Mouse (Mus musculus): ENCODE data around the gene Ndufaf8. TPM values are rescaled to one million over a fixed set of nuclear protein-coding genes. Genes with fewer than 3 reads are reported as not detected.

Gene Ndufaf8
- polyA plus RNA-seq, 1 experiment from 2014 or later = 52.1 TPM

- 29% methylated on average over 10 of the region's 10 CpGs for WGBS (ENCODE audit: insufficient replicate concordance)
- H3K36me3 ChIP-seq = 0 out of 2 replicates have a peak, but pooled peaks cover 5% of the 10 kb centered on the region
- H3K9ac ChIP-seq = no peak overlapping the region
- no peak overlapping the region for H3K27ac ChIP-seq
- no peaks in the 10 kb centered on the region for H3K4me1 ChIP-seq (replicated peaks)
- DNase-seq (peak; percentile 27), ATAC-seq (ENCODE audit: low read depth) (peak; percentile 38)
- peak overlapping the region; percentile 5; the same call in 1 of the 2 replicates for H3K4me2 ChIP-seq
- H3K4me3 ChIP-seq (replicated peaks) = no peak overlapping the region
- H3K9me3 ChIP-seq (replicated peaks) = no peaks in the 10 kb centered on the region
- no peaks in the 10 kb centered on the region for H3K27me3 ChIP-seq
Observed at GRCm38 (mm10) chr11:120065291-120065690, 33.4 kb upstream of the Ndufaf8 start.

GRCm38 (mm10) chr11:120067834-120068233 is 30.9 kb upstream of the Ndufaf8 start:
- WGBS (ENCODE audit: insufficient replicate concordance) = 81% methylated on average over 17 of the region's 17 CpGs
- DNase-seq = no peak
- no peaks in the 10 kb centered on the region for H3K27me3 ChIP-seq
- H3K4me1 ChIP-seq (replicated peaks) = no peaks in the 10 kb centered on the region
- H3K4me3 ChIP-seq (replicated peaks) = no peak overlapping the region
- no peak for ATAC-seq (ENCODE audit: low read depth)
- H3K9me3 ChIP-seq (replicated peaks) = no peaks in the 10 kb centered on the region
- H3K36me3 ChIP-seq = peaks cover 19% of the 10 kb centered on the region
- no peak overlapping the region for H3K9ac ChIP-seq
- H3K27ac ChIP-seq = no peak overlapping the region
- H3K4me2 ChIP-seq = no peak overlapping the region

DNA sequence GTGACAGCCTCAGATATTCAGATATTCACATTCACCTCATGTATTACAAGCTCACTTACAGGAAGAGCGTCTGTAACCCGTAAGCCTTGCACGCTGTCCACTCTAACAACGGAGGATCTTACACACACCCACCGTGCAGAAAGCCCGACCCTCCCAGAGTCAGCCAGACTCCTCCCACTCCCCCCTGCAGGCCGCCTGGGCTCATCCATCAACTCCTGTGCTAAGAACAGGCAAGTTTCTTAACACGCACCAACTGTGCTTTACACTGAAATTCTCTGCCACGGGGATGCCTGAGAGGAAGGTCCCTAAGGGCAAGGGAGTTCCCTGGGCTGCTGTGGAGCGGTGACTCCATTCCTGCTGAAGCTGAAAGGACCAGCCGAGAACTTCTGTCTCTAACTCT is 29.5 kb upstream of the Ndufaf8 start:
- no peak overlapping the region for H3K27ac ChIP-seq
- H3K4me1 ChIP-seq (replicated peaks) = no peaks in the 10 kb centered on the region
- DNase-seq = no peak
- no peak for ATAC-seq (ENCODE audit: low read depth)
- 67% methylated on average over 11 of the region's 11 CpGs for WGBS (ENCODE audit: insufficient replicate concordance)
- no peaks in the 10 kb centered on the region for H3K9me3 ChIP-seq (replicated peaks)
- no peaks in the 10 kb centered on the region for H3K27me3 ChIP-seq
- no peak overlapping the region for H3K4me2 ChIP-seq
- no peak overlapping the region for H3K4me3 ChIP-seq (replicated peaks)
- peaks cover 19% of the 10 kb centered on the region for H3K36me3 ChIP-seq
- H3K9ac ChIP-seq = no peak overlapping the region

- 84% methylated on average over 27 of the region's 27 CpGs for WGBS (ENCODE audit: insufficient replicate concordance)
- H3K4me2 ChIP-seq = no peak overlapping the region
- no peaks in the 10 kb centered on the region for H3K9me3 ChIP-seq (replicated peaks)
- no peak overlapping the region for H3K27ac ChIP-seq
- H3K27me3 ChIP-seq = no peaks in the 10 kb centered on the region
- no peaks in the 10 kb centered on the region for H3K4me1 ChIP-seq (replicated peaks)
- no peak overlapping the region for H3K4me3 ChIP-seq (replicated peaks)
- no peak overlapping the region for H3K9ac ChIP-seq
- DNase-seq = no peak
- ATAC-seq (ENCODE audit: low read depth) = no peak
- peaks cover 19% of the 10 kb centered on the region for H3K36me3 ChIP-seq
Observed at GRCm38 (mm10) chr11:120070286-120070930, 28.3 kb upstream of the Ndufaf8 start.

DNA sequence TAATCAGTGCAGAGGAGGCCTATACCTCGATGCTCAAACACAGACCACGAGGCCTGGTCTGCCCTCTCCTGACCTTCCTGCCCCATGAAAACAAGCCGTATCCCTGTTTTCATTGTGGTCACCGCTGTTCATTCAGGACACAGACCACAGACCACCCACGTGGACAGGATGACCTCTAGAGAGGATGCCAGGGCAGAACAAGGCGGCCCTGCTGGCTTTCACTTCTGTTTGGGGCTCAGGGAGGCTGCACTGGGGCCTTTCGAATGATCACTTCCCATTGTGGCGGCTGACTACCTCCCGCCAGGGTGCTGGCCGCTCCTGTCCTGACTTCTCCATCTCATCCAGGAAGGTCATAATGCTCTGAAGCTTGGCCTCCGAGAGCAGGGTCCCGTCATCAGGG is 27.7 kb upstream of the Ndufaf8 start:
- no peak overlapping the region for H3K9ac ChIP-seq
- H3K4me2 ChIP-seq = no peak overlapping the region
- WGBS (ENCODE audit: insufficient replicate concordance) = 65% methylated on average over 12 of the region's 12 CpGs
- ATAC-seq (ENCODE audit: low read depth) (no peak), DNase-seq (no peak)
- no peak overlapping the region for H3K27ac ChIP-seq
- no peaks in the 10 kb centered on the region for H3K4me1 ChIP-seq (replicated peaks)
- no peaks in the 10 kb centered on the region for H3K27me3 ChIP-seq
- H3K36me3 ChIP-seq = peaks cover 19% of the 10 kb centered on the region
- H3K4me3 ChIP-seq (replicated peaks) = no peak overlapping the region
- H3K9me3 ChIP-seq (replicated peaks) = no peaks in the 10 kb centered on the region

DNA sequence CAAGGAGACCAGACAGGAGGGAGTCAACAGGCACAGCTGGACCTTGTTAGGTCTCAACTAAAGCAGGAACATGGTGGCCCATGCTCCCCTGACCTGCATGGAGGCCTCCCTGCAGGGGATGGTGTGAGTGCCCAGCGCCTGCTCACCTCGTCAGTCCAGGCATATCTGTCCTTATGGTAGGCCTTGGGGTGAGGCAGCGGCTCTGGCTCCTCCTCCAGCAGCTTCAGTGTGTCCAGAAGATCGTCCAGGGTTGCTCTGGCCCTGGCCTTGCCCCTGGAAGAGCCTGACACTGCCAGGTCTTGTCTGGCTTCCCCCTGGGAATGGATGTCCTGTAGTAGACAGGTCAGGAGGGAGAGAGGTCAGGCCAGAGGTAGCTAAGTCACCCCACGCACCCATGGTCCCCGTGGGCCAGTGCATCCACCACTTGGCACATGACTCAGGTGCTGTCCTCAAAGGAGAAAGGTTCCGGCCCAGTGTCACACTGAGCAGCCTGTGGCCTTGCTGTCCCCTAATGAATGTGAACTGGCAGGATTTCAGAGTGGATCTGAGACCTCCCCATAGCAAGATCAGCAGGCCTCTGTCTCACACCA is 26.9 kb upstream of the Ndufaf8 start:
- 68% methylated on average over 7 of the region's 7 CpGs for WGBS (ENCODE audit: insufficient replicate concordance)
- no peak for DNase-seq
- Histone ChIP-seq H3K4me3 (replicated peaks) (no peak overlapping the region), H3K4me2 (no peak overlapping the region), H3K9ac (no peak overlapping the region), H3K4me1 (replicated peaks) (no peaks in the 10 kb centered on the region), H3K27me3 (no peaks in the 10 kb centered on the region), H3K36me3 (peaks cover 25% of the 10 kb centered on the region), H3K27ac (no peak overlapping the region), H3K9me3 (replicated peaks) (no peaks in the 10 kb centered on the region)
- no peak for ATAC-seq (ENCODE audit: low read depth)

GRCm38 (mm10) chr11:120072986-120073647 is 25.6 kb upstream of the Ndufaf8 start:
- Histone ChIP-seq H3K36me3 (peaks cover 25% of the 10 kb centered on the region), H3K27me3 (no peaks in the 10 kb centered on the region), H3K9ac (no peak overlapping the region), H3K27ac (no peak overlapping the region), H3K4me3 (replicated peaks) (no peak overlapping the region), H3K4me2 (no peak overlapping the region), H3K9me3 (replicated peaks) (no peaks in the 10 kb centered on the region), H3K4me1 (replicated peaks) (no peaks in the 10 kb centered on the region)
- DNase-seq = no peak
- no peak for ATAC-seq (ENCODE audit: low read depth)
- WGBS (ENCODE audit: insufficient replicate concordance) = 82% methylated on average over 9 of the region's 9 CpGs

- H3K9me3 ChIP-seq (replicated peaks) = no peaks in the 10 kb centered on the region
- no peak overlapping the region for H3K4me2 ChIP-seq
- peaks cover 28% of the 10 kb centered on the region for H3K36me3 ChIP-seq
- no peaks in the 10 kb centered on the region for H3K27me3 ChIP-seq
- no peak overlapping the region for H3K4me3 ChIP-seq (replicated peaks)
- H3K9ac ChIP-seq = no peak overlapping the region
- WGBS (ENCODE audit: insufficient replicate concordance) = 49% methylated on average over 3 of the region's 3 CpGs
- H3K4me1 ChIP-seq (replicated peaks) = no peaks in the 10 kb centered on the region
- no peak overlapping the region for H3K27ac ChIP-seq
- ATAC-seq (ENCODE audit: low read depth) = no peak
- DNase-seq = no peak
Observed at GRCm38 (mm10) chr11:120076191-120076590, 22.5 kb upstream of the Ndufaf8 start.

GRCm38 (mm10) chr11:120080282-120080681 is 18.4 kb upstream of the Ndufaf8 start:
- Histone ChIP-seq H3K36me3 (peaks cover 20% of the 10 kb centered on the region), H3K4me1 (replicated peaks) (peaks cover 3% of the 10 kb centered on the region; the same call in 1 of the 2 replicates), H3K27me3 (no peaks in the 10 kb centered on the region), H3K27ac (no peak overlapping the region), H3K9me3 (replicated peaks) (no peaks in the 10 kb centered on the region), H3K4me2 (no peak overlapping the region), H3K9ac (no peak overlapping the region), H3K4me3 (replicated peaks) (no peak overlapping the region)
- no peak for ATAC-seq (ENCODE audit: low read depth)
- 80% methylated on average over 6 of the region's 6 CpGs for WGBS (ENCODE audit: insufficient replicate concordance)
- no peak for DNase-seq

GRCm38 (mm10) chr11:120085891-120086627 is 12.7 kb upstream of the Ndufaf8 start:
- H3K4me1 ChIP-seq (replicated peaks) = peaks cover 30% of the 10 kb centered on the region
- 2% methylated on average over 25 of the region's 25 CpGs for WGBS (ENCODE audit: insufficient replicate concordance)
- H3K9ac ChIP-seq = peak overlapping the region; percentile 94
- peak; percentile 29 for DNase-seq
- H3K27me3 ChIP-seq = no peaks in the 10 kb centered on the region
- peak overlapping the region; percentile 99 for H3K4me2 ChIP-seq
- peak; percentile 40 for ATAC-seq (ENCODE audit: low read depth)
- H3K36me3 ChIP-seq = peaks cover 12% of the 10 kb centered on the region
- peak overlapping the region; percentile 76 for H3K27ac ChIP-seq
- H3K9me3 ChIP-seq (replicated peaks) = no peaks in the 10 kb centered on the region
- H3K4me3 ChIP-seq (replicated peaks) = peak overlapping the region; percentile 87

GRCm38 (mm10) chr11:120086702-120087152 is 12.0 kb upstream of the Ndufaf8 start, which contains the start of gene Cep131:
Gene Cep131 (minus strand): TSS chr11:120086827.
- Histone ChIP-seq H3K9ac (peak within 1 kb of the TSS; percentile 94), H3K4me1 (replicated peaks) (peaks cover 30% of the 10 kb centered on the region), H3K9me3 (replicated peaks) (no peaks in the 10 kb centered on the region), H3K4me2 (peak within 1 kb of the TSS; percentile 99), H3K36me3 (peaks cover 19% of the 10 kb centered on the region), H3K27me3 (no peaks in the 10 kb centered on the region), H3K4me3 (replicated peaks) (peak within 1 kb of the TSS; percentile 87), H3K27ac (peak within 1 kb of the TSS; percentile 76)
- peak; percentile 99 for DNase-seq
- peak; percentile 99 for ATAC-seq (ENCODE audit: low read depth)
- 0% methylated on average over 30 of the region's 42 CpGs for WGBS (ENCODE audit: insufficient replicate concordance)

Data from liver, embryonic 13.5 days (tissue).